Mouse (Mus musculus): Measurements from ENCODE around the gene Hddc3.

Hddc3 gene

DNA sequence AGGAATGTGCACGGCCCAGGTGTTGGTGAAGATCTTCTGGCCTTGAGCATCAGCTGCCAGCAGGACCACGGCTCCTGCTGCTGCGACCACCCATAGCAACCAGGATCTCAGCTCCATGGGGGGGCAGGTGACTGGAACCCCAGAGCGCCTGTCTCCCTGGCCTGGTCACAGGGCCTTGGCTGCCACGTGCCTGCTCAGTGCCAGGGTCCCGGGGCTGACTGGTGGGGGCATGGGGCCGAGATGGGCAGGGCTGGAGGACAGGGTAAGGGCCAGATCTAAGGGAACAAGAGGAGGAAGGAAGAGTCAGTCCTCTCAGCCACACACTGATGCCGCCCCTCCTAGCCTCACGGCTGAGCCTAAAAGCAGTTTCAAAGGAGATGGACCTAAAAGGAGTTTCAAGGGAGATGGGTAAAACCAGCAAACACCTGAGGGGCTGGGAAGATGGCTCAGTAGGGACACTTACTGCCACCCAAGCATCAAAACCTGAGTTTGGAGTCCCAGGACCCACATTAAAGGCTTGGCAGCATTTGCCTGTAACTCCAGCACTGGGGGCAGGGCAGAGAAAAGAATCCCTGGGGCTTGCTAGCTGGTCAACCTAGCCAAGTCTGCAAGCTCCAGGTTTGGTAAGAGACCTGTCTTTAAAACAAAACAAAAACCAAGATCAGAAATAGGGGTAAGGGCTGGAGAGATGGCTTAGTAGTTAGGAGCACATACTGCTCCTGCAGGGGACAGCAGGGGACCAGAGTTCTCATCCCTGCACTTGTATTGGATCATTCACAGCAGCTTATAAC is 55.9 kb downstream of the Hddc3 start:
- DNase-seq (ENCODE audit: low spot score in 2 of 2) = no peak

DNA sequence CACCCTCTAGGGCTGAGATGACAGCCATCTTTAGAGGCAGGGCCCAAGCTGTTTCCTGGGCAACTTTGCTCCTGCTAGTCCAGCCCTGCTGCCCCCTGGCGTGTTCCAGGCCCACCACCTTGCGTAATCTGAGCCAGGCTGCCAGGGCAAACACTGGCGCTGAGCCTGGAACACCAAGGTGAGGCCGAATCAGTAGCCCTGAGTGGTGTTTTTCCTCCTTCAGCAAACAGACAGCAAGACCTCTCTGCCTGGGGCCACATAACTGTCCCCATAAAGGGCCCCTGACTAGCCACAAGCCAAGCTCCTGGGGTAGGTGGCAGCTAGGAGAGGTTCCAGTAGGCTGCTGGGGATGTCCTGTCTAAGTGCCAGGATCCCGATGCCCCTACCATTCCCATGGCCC is 57.2 kb downstream of the Hddc3 start:
- no peak for DNase-seq (ENCODE audit: low spot score in 2 of 2)
